Mouse (Mus musculus) olfactory bulb, adult 2 months (tissue): Measurements from ENCODE around the gene Lsm6.

ENCODE experiments used
- CTCF ChIP-seq: fragments of 200-500 bp; IDR thresholded peaks from 2 replicates; pipeline ENCODE4 v1.5.1; 2012; ENCODE audit warnings: low read depth, mild to moderate bottlenecking, low read length, moderate library complexity; ENCODE audit not compliant: insufficient read depth
- POLR2A ChIP-seq: fragments of 200-500 bp; IDR thresholded peaks from 2 replicates; pipeline ENCODE4 v1.6.1; 2012; ENCODE audit warnings: mild to moderate bottlenecking, low read depth, low read length, moderate library complexity; ENCODE audit not compliant: insufficient read depth

GRCm38 (mm10) chr8:78798671-78799070, 22.3 kb downstream of the Lsm6 start:
- TF ChIP-seq POLR2A = no peak
- no peak for TF ChIP-seq CTCF
